Mouse (Mus musculus) G1E (cell line): ENCODE measurements around the gene Elovl2. TPM values are rescaled to one million over a fixed set of nuclear protein-coding genes. Genes with fewer than 3 reads are reported as not detected.
"Not testable (repeated sequence)": the region's sequence is repeated elsewhere in the genome, so short reads cannot be mapped to it uniquely, and the experiment has no call there.

Experiments
- ATAC-seq: 2 replicates; pipeline ENCODE4 v1.8.0; 2016; ENCODE audit warnings: mild to moderate bottlenecking; ENCODE audit not compliant: insufficient number of reproducible peaks, poor library complexity, low FRiP score, severe bottlenecking; ENCODE audit errors: extremely low read depth
- DNase-seq: peaks from one replicate; pipeline ENCODE4 v3.0.0; 2012; ENCODE audit warnings: low spot score
- H3K27me3 ChIP-seq: 2 replicates; pipeline ENCODE4 v1.6.1; 2012; ENCODE audit warnings: mild to moderate bottlenecking, low read length, inconsistent platforms; ENCODE audit not compliant: insufficient read depth
- H3K36me3 ChIP-seq: replicated peaks from 2 replicates; pipeline ENCODE3; 2012; ENCODE audit warnings: mild to moderate bottlenecking, inconsistent platforms
- H3K4me1 ChIP-seq: 2 replicates; pipeline ENCODE4 v1.6.1; 2012; ENCODE audit warnings: low read depth, low read length, inconsistent platforms, mixed read lengths; ENCODE audit not compliant: insufficient read depth
- H3K4me3 ChIP-seq: 2 replicates; pipeline ENCODE4 v1.5.1; 2012; ENCODE audit warnings: low read depth, mild to moderate bottlenecking, inconsistent platforms, low read length, moderate library complexity, mixed read lengths
- H3K9me3 ChIP-seq: replicated peaks from 2 replicates; pipeline ENCODE4 v1.6.1; 2012; ENCODE audit warnings: inconsistent platforms
- CTCF ChIP-seq: IDR thresholded peaks from 2 replicates; pipeline ENCODE4 v1.5.1; 2012; ENCODE audit warnings: low read depth, low read length, inconsistent platforms, mixed read lengths
- GATA1 ChIP-seq: IDR thresholded peaks from 2 replicates; pipeline ENCODE4 v1.6.1; 2012; ENCODE audit warnings: borderline replicate concordance, low read length, inconsistent platforms, mixed read lengths
- GATA2 ChIP-seq: IDR thresholded peaks from 2 replicates; pipeline ENCODE4 v1.6.1; 2012; ENCODE audit warnings: low read depth, low read length, inconsistent platforms, borderline replicate concordance
- POLR2AphosphoS5 ChIP-seq: IDR thresholded peaks from 2 replicates; pipeline ENCODE4 v1.6.1; 2012; ENCODE audit warnings: low read depth, low read length, inconsistent platforms; ENCODE audit not compliant: insufficient replicate concordance
- TAL1 ChIP-seq: conservative IDR thresholded peaks from 2 replicates; pipeline ENCODE4 v1.6.1; 2012; ENCODE audit warnings: low read depth, low read length, inconsistent platforms, mixed read lengths
- polyA plus RNA-seq: library from polyadenylated mRNA; stranded (reverse); fragments of >175 nt; gene quantifications from 2 replicates; pipeline ENCODE4 v1.2.3, GENCODE M21; 2012
- total RNA-seq, 2 experiments: library from RNA; stranded (forward) in 1 of 2; stranded (reverse) in 1 of 2; fragments of 200-1000 nt in 1 of 2; fragments of >200 nt in 1 of 2; fragmentation: Nextera tagmentation in 1 of 2; gene quantifications; 2 replicates each; pipeline ENCODE4 v1.2.3; 2014 to 2017

Gene Elovl2
- total and polyA plus RNA-seq, 3 experiments: 0.05 TPM; not detected in 2

DNA sequence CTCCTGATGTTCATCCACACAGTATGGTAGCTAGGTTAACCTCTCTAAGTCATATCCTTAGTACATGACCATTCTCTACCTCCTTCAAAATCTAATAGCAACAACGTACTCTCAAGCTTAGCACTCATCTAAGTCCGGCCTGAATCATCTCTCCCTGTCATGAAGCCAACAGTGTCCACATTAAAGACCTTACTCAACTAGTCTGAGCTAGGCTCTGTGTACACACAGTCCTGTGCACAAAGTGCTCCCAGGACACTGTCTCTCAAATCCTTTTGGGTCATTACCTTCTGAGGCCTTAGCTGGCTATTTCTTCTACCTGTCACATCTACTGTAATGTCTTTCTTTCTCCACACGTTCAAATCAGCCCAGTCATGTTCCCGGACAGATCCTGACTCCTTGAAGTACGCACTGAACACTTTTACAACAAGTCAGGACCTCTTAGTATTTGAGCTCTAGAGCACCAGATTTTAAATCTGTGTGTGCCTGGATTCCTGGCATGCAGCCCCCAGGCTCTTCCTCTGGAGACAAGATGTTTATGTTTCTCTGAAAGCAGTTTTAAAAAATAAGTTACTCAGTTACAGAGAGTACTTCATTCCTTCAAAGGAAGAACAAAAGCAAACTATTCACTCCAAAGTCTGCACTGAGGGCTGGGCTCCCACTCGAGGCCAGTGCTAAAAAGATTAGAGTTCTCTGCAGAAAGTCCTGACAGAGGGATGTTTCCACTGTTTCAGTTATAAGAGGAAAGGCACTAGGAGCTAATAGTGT is 7.5 kb downstream of the Elovl2 start:
- Histone ChIP-seq H3K27me3 (peaks cover 17% of the 10 kb centered on the region), H3K36me3 (no peaks in the 10 kb centered on the region), H3K4me1 (no peaks in the 10 kb centered on the region), H3K4me3 (no peak overlapping the region), H3K9me3 (no peaks in the 10 kb centered on the region)
- ATAC-seq: no peak
- TF ChIP-seq GATA1 (no peak), POLR2AphosphoS5 (no peak), GATA2 (no peak), CTCF (no peak), TAL1 (no peak)
- DNase-seq: no peak

DNA sequence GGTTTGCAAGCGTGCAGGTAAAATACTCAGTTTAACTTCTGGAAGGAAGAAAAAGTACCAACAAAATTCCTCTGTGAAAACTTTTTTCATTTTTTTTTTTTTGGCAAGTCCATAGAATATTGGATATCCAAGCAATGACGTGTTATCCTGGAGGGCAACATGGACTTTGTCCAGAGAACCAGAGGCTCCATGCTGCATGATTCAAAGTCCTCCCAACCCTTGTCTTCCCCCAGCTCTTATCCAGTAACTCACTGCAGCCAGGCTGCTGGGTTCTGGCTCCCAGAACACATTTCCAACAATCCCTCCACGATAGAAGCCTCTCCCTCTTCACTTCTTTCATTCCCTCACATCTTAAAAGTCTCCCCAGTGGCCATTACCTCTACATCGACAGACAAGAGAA is 8.9 kb downstream of the Elovl2 start:
- H3K27me3 ChIP-seq: peaks cover 13% of the 10 kb centered on the region
- no peak for ATAC-seq

DNA sequence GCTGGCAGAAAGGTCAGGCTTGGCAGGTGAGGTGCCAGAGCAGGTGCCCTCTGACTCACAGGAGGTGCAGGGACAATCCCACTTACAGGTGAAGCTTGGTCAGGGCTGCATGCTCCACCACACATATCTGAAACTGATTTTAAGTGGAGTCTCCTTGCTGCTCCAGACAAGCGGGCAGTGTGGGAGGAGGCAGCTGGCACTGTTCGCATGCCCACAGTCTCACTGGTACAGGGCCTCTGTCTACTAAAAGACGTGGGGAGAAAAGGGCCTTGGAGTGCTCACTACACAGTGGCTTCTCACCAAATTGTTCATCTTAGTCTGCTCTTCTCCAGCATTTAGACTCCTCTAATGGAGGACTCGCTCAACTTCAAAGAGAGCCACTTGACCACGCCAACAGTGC is 14.0 kb downstream of the Elovl2 start:
- TF ChIP-seq POLR2AphosphoS5 (no peak), CTCF (no peak)
- ATAC-seq (no peak), DNase-seq (no peak)
- Histone ChIP-seq H3K36me3 (no peaks in the 10 kb centered on the region), H3K9me3 (no peaks in the 10 kb centered on the region), H3K4me1 (no peaks in the 10 kb centered on the region), H3K4me3 (no peak overlapping the region), H3K27me3 (peaks cover 2% of the 10 kb centered on the region; the same call in 1 of the 2 replicates)

More for the DNA sequence above, 8.9 kb downstream of the Elovl2 start:
- H3K36me3 ChIP-seq: no peaks in the 10 kb centered on the region
- H3K4me1 ChIP-seq: no peaks in the 10 kb centered on the region
- H3K9me3 ChIP-seq: no peaks in the 10 kb centered on the region
- no peak for TF ChIP-seq GATA2
- TF ChIP-seq CTCF: no peak
- TF ChIP-seq GATA1: no peak
- TF ChIP-seq POLR2AphosphoS5: no peak
- TF ChIP-seq TAL1: no peak
- DNase-seq: no peak
- no peak overlapping the region for H3K4me3 ChIP-seq

DNA sequence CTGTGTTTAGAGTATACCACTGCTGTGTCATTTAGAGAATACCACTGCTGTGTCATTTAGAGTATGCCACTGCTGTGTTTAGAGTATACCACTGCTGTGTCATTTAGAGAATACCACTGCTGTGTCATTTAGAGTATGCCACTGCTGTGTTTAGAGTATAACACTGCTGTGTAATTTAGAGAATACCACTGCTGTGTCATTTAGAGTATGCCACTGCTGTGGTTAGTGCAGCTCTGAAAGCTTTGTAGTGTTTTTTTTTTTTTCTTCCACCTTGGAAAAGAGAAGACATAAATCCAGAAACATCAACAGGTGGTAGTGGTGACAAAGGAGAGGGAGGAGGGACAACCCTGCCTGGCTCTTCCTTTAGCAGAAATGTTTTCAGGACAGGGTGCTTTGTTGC is 14.6 kb downstream of the Elovl2 start:
- H3K27me3 ChIP-seq, H3K9me3 ChIP-seq, H3K36me3 ChIP-seq, H3K4me3 ChIP-seq, ATAC-seq, H3K4me1 ChIP-seq, DNase-seq: not testable (repeated sequence)

DNA sequence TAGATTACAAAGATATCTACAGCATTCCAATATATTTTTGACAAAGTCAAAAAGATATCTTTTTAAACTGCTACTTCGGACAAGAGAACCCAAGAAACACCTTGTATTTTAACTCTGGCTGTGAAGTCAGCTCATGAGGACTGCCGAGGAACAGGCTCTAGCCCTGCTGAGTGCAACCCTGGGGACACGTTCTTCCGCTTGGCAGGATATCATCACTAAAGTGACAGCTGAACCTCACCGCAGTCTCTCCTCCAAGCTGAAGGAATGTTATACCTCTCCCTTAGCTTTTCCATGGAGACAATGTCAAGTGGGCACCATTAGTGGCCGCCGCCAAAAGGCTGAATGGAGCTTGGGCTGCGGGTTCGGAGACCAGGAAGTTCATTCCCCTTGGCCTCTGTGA is 16.5 kb downstream of the Elovl2 start:
- Histone ChIP-seq H3K4me1 (no peaks in the 10 kb centered on the region), H3K4me3 (no peak overlapping the region), H3K9me3 (no peaks in the 10 kb centered on the region), H3K36me3 (no peaks in the 10 kb centered on the region), H3K27me3 (peaks cover 2% of the 10 kb centered on the region; the same call in 1 of the 2 replicates)
- DNase-seq (no peak), ATAC-seq (no peak)
- no peak for TF ChIP-seq TAL1
- TF ChIP-seq GATA2: no peak
- no peak for TF ChIP-seq POLR2AphosphoS5
- no peak for TF ChIP-seq CTCF
- no peak for TF ChIP-seq GATA1

DNA sequence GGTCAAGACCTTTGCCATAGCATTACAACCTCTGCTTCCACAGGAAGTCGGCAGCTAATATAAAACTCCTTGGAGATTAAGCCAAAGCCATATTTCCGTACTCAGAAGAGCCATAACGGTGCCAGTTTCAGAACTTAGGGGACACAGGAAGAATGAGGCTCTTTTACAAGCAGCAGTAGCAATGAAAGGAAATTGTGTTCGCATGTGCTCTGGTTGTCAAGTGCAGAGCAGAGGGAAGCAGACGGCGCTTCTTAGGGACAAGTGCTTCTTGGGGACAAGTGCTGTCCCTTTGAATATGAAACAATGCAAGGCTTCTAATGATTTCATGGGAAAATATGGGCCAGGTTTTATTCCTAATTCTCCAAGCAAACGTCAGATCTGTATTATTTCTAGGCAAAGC is 16.9 kb downstream of the Elovl2 start:
- H3K4me3 ChIP-seq: no peak overlapping the region
- DNase-seq (no peak), ATAC-seq (no peak)
- peaks cover 2% of the 10 kb centered on the region; the same call in 1 of the 2 replicates for H3K27me3 ChIP-seq
- no peaks in the 10 kb centered on the region for H3K9me3 ChIP-seq
- no peaks in the 10 kb centered on the region for H3K36me3 ChIP-seq
- TF ChIP-seq GATA1 (no peak), GATA2 (no peak)
- H3K4me1 ChIP-seq: no peaks in the 10 kb centered on the region

DNA sequence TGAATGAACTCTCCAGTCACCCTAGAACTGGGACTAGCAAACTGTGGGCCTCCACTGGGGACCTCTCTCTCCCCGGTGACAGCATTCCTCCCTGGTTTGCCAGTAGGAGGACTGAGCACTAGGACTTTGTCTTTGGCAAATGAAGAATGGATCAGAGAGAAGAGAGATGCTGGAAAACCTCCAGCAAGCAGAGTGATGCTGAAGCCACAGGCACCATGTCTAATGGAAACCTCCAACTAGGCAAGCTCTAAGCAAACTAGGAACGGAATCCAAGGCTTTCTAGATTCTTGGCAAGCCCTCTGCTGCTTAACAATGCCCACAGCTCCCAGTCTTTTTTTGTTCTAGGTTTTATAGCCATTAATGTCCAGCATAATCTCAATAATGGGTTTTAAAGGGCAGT is 19.3 kb downstream of the Elovl2 start:
- TF ChIP-seq GATA2: no peak
- TF ChIP-seq TAL1: no peak
- no peak for TF ChIP-seq CTCF
- TF ChIP-seq POLR2AphosphoS5: no peak
- no peak for TF ChIP-seq GATA1
- DNase-seq (no peak), ATAC-seq (no peak)

More for the DNA sequence above, 19.3 kb downstream of the Elovl2 start:
- Histone ChIP-seq H3K27me3 (peaks cover 2% of the 10 kb centered on the region), H3K4me1 (no peaks in the 10 kb centered on the region), H3K4me3 (no peak overlapping the region), H3K36me3 (no peaks in the 10 kb centered on the region), H3K9me3 (no peaks in the 10 kb centered on the region)
